Mouse (Mus musculus): ENCODE data around the gene Ccdc40. TPM values are rescaled to one million over a fixed set of nuclear protein-coding genes. Genes with fewer than 3 reads are reported as not detected.

Gene Ccdc40
- 1.8 and 1.9 TPM in 2 replicates for polyA plus RNA-seq (2014; fragmentation: Nextera tagmentation; extraction: Ambion mirVana)

GRCm38 (mm10) chr11:119228091-119228781 is at the start of gene Ccdc40, which contains the start of gene Tbc1d16:
Ccdc40 (plus strand) TSS chr11:119228572.
Tbc1d16 (minus strand) TSS chr11:119228499.
- Histone ChIP-seq H3K4me1 (ENCODE audit: control insufficient read depth in 2 of 2, insufficient read depth in 2 of 2, low read length in 2 of 2) (peaks cover 7 to 15% of the 10 kb centered on the region in 2 experiments; a peak in 3 of 4 replicates), H3K4me2 (ENCODE audit: low read length) (peak within 1 kb of the TSS; percentile 89), H3K9me3 (ENCODE audit: control insufficient read depth, low read length) (no peaks in the 10 kb centered on the region), H3K36me3 (ENCODE audit: control insufficient read depth, insufficient read depth, low read length) (no peaks in the 10 kb centered on the region), H3K4me3 (ENCODE audit: control insufficient read depth in 1 of 2, insufficient read depth in 1 of 2, low read depth in 1 of 2, low read length in 2 of 2) (peak within 1 kb of the TSS; percentile 60 to 77), H3K27me3 (ENCODE audit: control insufficient read depth, insufficient read depth, low read length) (peaks cover 9% of the 10 kb centered on the region; the same call in 1 of the 2 replicates), H3K27ac (replicated peaks in 1 of 2; ENCODE audit: control insufficient read depth in 1 of 2, insufficient read depth in 1 of 2, low read depth in 2 of 2, low read length in 2 of 2) (peak within 1 kb of the TSS in 1 of 2 experiments; percentile 41; a peak in 1 of 4 replicates), H3K9ac (ENCODE audit: low read length) (peak within 1 kb of the TSS; percentile 89)
- WGBS: under 1% methylated on average over 59 of the region's 66 CpGs
- peak; percentile 86 for ATAC-seq (ENCODE audit: insufficient number of reproducible peaks, insufficient read depth, low FRiP score, low read depth)

- peaks cover 0 to 3% of the 10 kb centered on the region in 2 experiments; a peak in 2 of 4 replicates for H3K4me1 ChIP-seq (ENCODE audit: control insufficient read depth in 2 of 2, insufficient read depth in 2 of 2, low read length in 2 of 2)
- 88% methylated on average over 14 of the region's 14 CpGs for WGBS
Observed at GRCm38 (mm10) chr11:119180824-119181582, 47.4 kb upstream of the Ccdc40 start.

GRCm38 (mm10) chr11:119181861-119182395 is 46.4 kb upstream of the Ccdc40 start:
- 77% methylated on average over 12 of the region's 12 CpGs for WGBS
- no peaks in the 10 kb centered on the region for H3K36me3 ChIP-seq (ENCODE audit: control insufficient read depth, insufficient read depth, low read length)
- peaks cover 1 to 3% of the 10 kb centered on the region in 2 experiments; a peak in 2 of 4 replicates for H3K4me1 ChIP-seq (ENCODE audit: control insufficient read depth in 2 of 2, insufficient read depth in 2 of 2, low read length in 2 of 2)
- no peak overlapping the region for H3K27ac ChIP-seq (replicated peaks in 1 of 2; ENCODE audit: control insufficient read depth in 1 of 2, insufficient read depth in 1 of 2, low read depth in 2 of 2, low read length in 2 of 2)
- H3K9ac ChIP-seq (ENCODE audit: low read length): no peak overlapping the region
- no peaks in the 10 kb centered on the region for H3K9me3 ChIP-seq (ENCODE audit: control insufficient read depth, low read length)
- no peaks in the 10 kb centered on the region for H3K27me3 ChIP-seq (ENCODE audit: control insufficient read depth, insufficient read depth, low read length)
- no peak overlapping the region for H3K4me3 ChIP-seq (ENCODE audit: control insufficient read depth in 1 of 2, insufficient read depth in 1 of 2, low read depth in 1 of 2, low read length in 2 of 2)
- no peak for ATAC-seq (ENCODE audit: insufficient number of reproducible peaks, insufficient read depth, low FRiP score, low read depth)
- no peak overlapping the region for H3K4me2 ChIP-seq (ENCODE audit: low read length)

More at GRCm38 (mm10) chr11:119180824-119181582, 47.4 kb upstream of the Ccdc40 start:
- Histone ChIP-seq H3K36me3 (ENCODE audit: control insufficient read depth, insufficient read depth, low read length) (no peaks in the 10 kb centered on the region), H3K9ac (ENCODE audit: low read length) (no peak overlapping the region), H3K4me3 (ENCODE audit: control insufficient read depth in 1 of 2, insufficient read depth in 1 of 2, low read depth in 1 of 2, low read length in 2 of 2) (no peak overlapping the region), H3K27ac (replicated peaks in 1 of 2; ENCODE audit: control insufficient read depth in 1 of 2, insufficient read depth in 1 of 2, low read depth in 2 of 2, low read length in 2 of 2) (no peak overlapping the region), H3K4me2 (ENCODE audit: low read length) (no peak overlapping the region), H3K9me3 (ENCODE audit: control insufficient read depth, low read length) (no peaks in the 10 kb centered on the region), H3K27me3 (ENCODE audit: control insufficient read depth, insufficient read depth, low read length) (no peaks in the 10 kb centered on the region)
- no peak for ATAC-seq (ENCODE audit: insufficient number of reproducible peaks, insufficient read depth, low FRiP score, low read depth)

GRCm38 (mm10) chr11:119183684-119184310 is 44.6 kb upstream of the Ccdc40 start:
- Histone ChIP-seq H3K36me3 (ENCODE audit: control insufficient read depth, insufficient read depth, low read length) (no peaks in the 10 kb centered on the region), H3K27me3 (ENCODE audit: control insufficient read depth, insufficient read depth, low read length) (no peaks in the 10 kb centered on the region), H3K27ac (replicated peaks in 1 of 2; ENCODE audit: control insufficient read depth in 1 of 2, insufficient read depth in 1 of 2, low read depth in 2 of 2, low read length in 2 of 2) (no peak overlapping the region), H3K9me3 (ENCODE audit: control insufficient read depth, low read length) (no peaks in the 10 kb centered on the region), H3K4me1 (ENCODE audit: control insufficient read depth in 2 of 2, insufficient read depth in 2 of 2, low read length in 2 of 2) (peaks cover 18% of the 10 kb centered on the region in 2 experiments), H3K4me2 (ENCODE audit: low read length) (no peak overlapping the region), H3K9ac (ENCODE audit: low read length) (no peak overlapping the region), H3K4me3 (ENCODE audit: control insufficient read depth in 1 of 2, insufficient read depth in 1 of 2, low read depth in 1 of 2, low read length in 2 of 2) (no peak overlapping the region)
- no peak for ATAC-seq (ENCODE audit: insufficient number of reproducible peaks, insufficient read depth, low FRiP score, low read depth)
- 73% methylated on average over 15 of the region's 15 CpGs for WGBS

- no peaks in the 10 kb centered on the region for H3K27me3 ChIP-seq (ENCODE audit: control insufficient read depth, insufficient read depth, low read length)
- H3K36me3 ChIP-seq (ENCODE audit: control insufficient read depth, insufficient read depth, low read length): no peaks in the 10 kb centered on the region
- no peak overlapping the region for H3K27ac ChIP-seq (replicated peaks in 1 of 2; ENCODE audit: control insufficient read depth in 1 of 2, insufficient read depth in 1 of 2, low read depth in 2 of 2, low read length in 2 of 2)
- H3K9ac ChIP-seq (ENCODE audit: low read length): no peak overlapping the region
- H3K9me3 ChIP-seq (ENCODE audit: control insufficient read depth, low read length): no peaks in the 10 kb centered on the region
- H3K4me3 ChIP-seq (ENCODE audit: control insufficient read depth in 1 of 2, insufficient read depth in 1 of 2, low read depth in 1 of 2, low read length in 2 of 2): no peak overlapping the region
- H3K4me2 ChIP-seq (ENCODE audit: low read length): no peak overlapping the region
- WGBS: 65% methylated on average over 3 of the region's 3 CpGs
- peaks cover 19% of the 10 kb centered on the region in 2 experiments for H3K4me1 ChIP-seq (ENCODE audit: control insufficient read depth in 2 of 2, insufficient read depth in 2 of 2, low read length in 2 of 2)
- ATAC-seq (ENCODE audit: insufficient number of reproducible peaks, insufficient read depth, low FRiP score, low read depth): no peak
Observed at GRCm38 (mm10) chr11:119186381-119186780, 42.0 kb upstream of the Ccdc40 start.

GRCm38 (mm10) chr11:119186989-119187799 is 41.2 kb upstream of the Ccdc40 start:
- no peak overlapping the region for H3K9ac ChIP-seq (ENCODE audit: low read length)

More at GRCm38 (mm10) chr11:119186989-119187799, 41.2 kb upstream of the Ccdc40 start:
- 0 out of 2 replicates have a peak, but pooled peaks have one; percentile 5 for ATAC-seq (ENCODE audit: insufficient number of reproducible peaks, insufficient read depth, low FRiP score, low read depth)
- Histone ChIP-seq H3K9me3 (ENCODE audit: control insufficient read depth, low read length) (no peaks in the 10 kb centered on the region), H3K27me3 (ENCODE audit: control insufficient read depth, insufficient read depth, low read length) (no peaks in the 10 kb centered on the region), H3K4me2 (ENCODE audit: low read length) (peak overlapping the region; percentile 18; the same call in 1 of the 2 replicates), H3K27ac (replicated peaks in 1 of 2; ENCODE audit: control insufficient read depth in 1 of 2, insufficient read depth in 1 of 2, low read depth in 2 of 2, low read length in 2 of 2) (no peak overlapping the region), H3K36me3 (ENCODE audit: control insufficient read depth, insufficient read depth, low read length) (no peaks in the 10 kb centered on the region), H3K4me3 (ENCODE audit: control insufficient read depth in 1 of 2, insufficient read depth in 1 of 2, low read depth in 1 of 2, low read length in 2 of 2) (no peak overlapping the region), H3K4me1 (ENCODE audit: control insufficient read depth in 2 of 2, insufficient read depth in 2 of 2, low read length in 2 of 2) (peaks cover 19% of the 10 kb centered on the region in 2 experiments)
- 42% methylated on average over 25 of the region's 25 CpGs for WGBS
